Mouse (Mus musculus) kidney, embryonic 14.5 days (tissue): ENCODE measurements at regions not wholly inside any gene's neighbourhood (a gene's known extent, or its start where the extent isn't known, plus 50 kb on each side); places are given as distances from the start of the nearest gene placed in this dataset.
"Not testable (repeated sequence)": the region's sequence is repeated elsewhere in the genome, so short reads cannot be mapped to it uniquely, and the experiment has no call there.

Experiments
- ATAC-seq: fragments of 200-750 bp; cut with Nextera tagmentation; 2 replicates; pipeline ENCODE4 v1.8.0; 2017; ENCODE audit warnings: moderate number of reproducible peaks, mild to moderate bottlenecking, moderate TSS enrichment, moderate library complexity; ENCODE audit not compliant: low FRiP score, low TSS enrichment
- H3K27ac ChIP-seq: fragments of 300-500 bp; sonication (generic); 2 replicates; pipeline ENCODE4 v1.5.1; 2014; ENCODE audit warnings: low read depth, mild to moderate bottlenecking, low read length, moderate library complexity, mixed read lengths
- H3K27me3 ChIP-seq: fragments of 300-500 bp; sonication (generic); 2 replicates; pipeline ENCODE4 v1.6.1; 2014; ENCODE audit warnings: mild to moderate bottlenecking, low read length; ENCODE audit not compliant: control insufficient read depth, insufficient read depth
- H3K36me3 ChIP-seq: fragments of 300-500 bp; sonication (generic); 2 replicates; pipeline ENCODE4 v1.6.1; 2014; ENCODE audit warnings: low read length, mixed read lengths; ENCODE audit not compliant: control insufficient read depth, insufficient read depth
- H3K4me1 ChIP-seq: fragments of 300-500 bp; sonication (generic); 2 replicates; pipeline ENCODE4 v1.6.1; 2014; ENCODE audit warnings: low read length, mixed read lengths; ENCODE audit not compliant: control insufficient read depth, insufficient read depth
- H3K4me2 ChIP-seq: fragments of 300-500 bp; sonication (generic); replicated peaks from 2 replicates; pipeline ENCODE4 v1.6.1; 2014; ENCODE audit warnings: low read depth, mild to moderate bottlenecking, low read length
- H3K4me3 ChIP-seq: fragments of 300-500 bp; sonication (generic); 2 replicates; pipeline ENCODE4 v1.5.1; 2014; ENCODE audit warnings: mild to moderate bottlenecking, low read length
- H3K9ac ChIP-seq: fragments of 300-500 bp; sonication (generic); 2 replicates; pipeline ENCODE4 v1.6.1; 2014; ENCODE audit warnings: low read depth, mild to moderate bottlenecking, low read length, moderate library complexity
- H3K9me3 ChIP-seq: fragments of 300-500 bp; sonication (generic); 2 replicates; pipeline ENCODE4 v1.6.1; 2016; ENCODE audit warnings: low read length; ENCODE audit not compliant: control insufficient read depth
- WGBS: fragments of 180-500 bp; shearing (Covaris S2); extraction: QIAGEN DNeasy Blood & Tissue Kit; methylation state at CpG from one replicate; pipeline ENCODE4 v1.1.7; 2014; 5-methylcytosine and 5-hydroxymethylcytosine counted together

DNA sequence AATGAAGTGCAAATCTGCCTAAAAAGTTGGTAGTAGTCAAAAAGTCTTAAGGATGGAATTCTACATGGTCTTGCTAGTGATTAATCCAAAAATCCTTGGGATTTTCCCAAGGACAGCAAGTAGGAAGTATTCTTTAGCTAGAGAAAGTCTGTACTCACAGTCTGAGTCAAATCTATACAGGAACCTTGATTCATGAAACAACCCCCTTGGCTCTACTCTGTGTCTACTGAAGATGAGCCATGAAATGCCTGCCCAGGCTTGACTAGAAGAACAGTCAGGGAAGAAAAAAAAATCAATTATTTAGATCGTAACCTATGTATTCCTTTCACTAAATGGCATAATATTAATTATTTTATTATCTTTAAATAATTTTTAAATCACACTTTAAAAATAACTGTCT lies 454.2 kb downstream of the Inhba start:
- ATAC-seq, result no peak
- no peaks in the 10 kb centered on the region for H3K9me3 ChIP-seq
- no peak overlapping the region for H3K4me2 ChIP-seq
- no peaks in the 10 kb centered on the region for H3K27me3 ChIP-seq
- 94% methylated on average over 1 of the region's 1 CpGs for WGBS
- no peak overlapping the region for H3K27ac ChIP-seq
- no peaks in the 10 kb centered on the region for H3K36me3 ChIP-seq
- no peaks in the 10 kb centered on the region for H3K4me1 ChIP-seq
- no peak overlapping the region for H3K4me3 ChIP-seq
- no peak overlapping the region for H3K9ac ChIP-seq

DNA sequence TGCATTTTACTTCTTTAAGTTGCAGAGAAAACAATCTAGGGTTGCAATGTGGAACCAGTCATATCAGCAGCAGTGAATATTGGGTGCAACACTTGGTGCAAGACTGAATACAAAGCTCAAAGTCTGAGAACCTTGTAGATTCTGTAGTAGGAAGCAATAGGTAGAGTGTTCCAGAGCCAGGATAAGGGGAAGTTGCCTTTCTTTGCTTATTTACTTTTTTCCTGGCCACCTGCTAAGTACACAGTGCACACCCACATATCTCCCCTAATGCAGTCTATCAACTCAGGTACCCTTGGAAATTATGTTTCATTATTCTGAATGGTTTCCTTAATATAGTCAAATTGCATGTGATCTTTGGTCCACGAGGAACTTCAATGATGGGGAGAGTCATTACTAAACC lies 464.9 kb downstream of the Inhba start:
- Histone ChIP-seq H3K27ac (no peak overlapping the region), H3K4me3 (no peak overlapping the region), H3K9me3 (no peaks in the 10 kb centered on the region), H3K4me1 (no peaks in the 10 kb centered on the region), H3K27me3 (no peaks in the 10 kb centered on the region), H3K4me2 (no peak overlapping the region), H3K9ac (no peak overlapping the region), H3K36me3 (no peaks in the 10 kb centered on the region)
- ATAC-seq, result no peak
- 91% methylated on average over 1 of the region's 1 CpGs for WGBS

DNA sequence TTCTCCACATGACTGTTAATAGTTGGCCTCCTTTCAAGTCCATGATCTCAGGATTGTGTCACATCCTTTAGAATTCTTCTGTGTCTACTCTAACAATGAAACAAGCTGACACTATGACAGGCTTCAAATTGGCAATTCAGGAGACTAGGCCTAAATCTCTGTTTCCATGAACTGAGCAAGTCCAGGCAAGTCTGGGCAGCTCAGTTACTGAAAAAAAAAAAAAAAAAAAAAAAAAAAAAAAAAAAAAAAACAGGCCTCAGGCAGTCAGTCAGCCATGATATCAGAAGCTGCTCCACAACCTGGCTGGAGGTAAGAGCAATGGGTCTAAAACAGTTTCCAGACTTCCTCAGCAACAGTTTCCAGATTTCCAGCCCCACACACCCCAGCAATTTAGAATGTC lies 475.6 kb downstream of the Inhba start:
- Histone ChIP-seq H3K9me3 (no peaks in the 10 kb centered on the region), H3K27me3 (no peaks in the 10 kb centered on the region), H3K4me1 (no peaks in the 10 kb centered on the region), H3K27ac (no peak overlapping the region), H3K36me3 (no peaks in the 10 kb centered on the region), H3K4me3 (no peak overlapping the region), H3K4me2 (no peak overlapping the region), H3K9ac (no peak overlapping the region)
- ATAC-seq, result no peak

DNA sequence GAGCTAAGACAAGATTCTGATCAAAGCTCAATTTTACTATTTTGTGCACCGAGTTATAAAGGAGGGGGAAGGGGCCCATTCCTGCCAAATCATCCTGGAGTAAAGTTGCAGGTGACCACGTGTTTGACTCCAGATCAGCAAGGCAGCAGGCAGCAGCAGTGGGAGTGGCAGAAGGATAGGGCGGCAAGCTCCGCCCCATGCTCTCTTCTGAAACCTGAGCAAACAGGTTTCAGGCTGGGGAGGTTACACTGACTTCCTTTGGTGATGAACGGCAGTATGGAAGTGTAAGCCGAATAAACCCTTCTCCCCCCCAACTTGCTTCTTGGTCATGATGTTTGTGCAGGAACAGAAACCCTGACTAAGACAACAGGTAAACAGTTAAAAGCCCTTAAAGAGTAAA lies 479.0 kb downstream of the Inhba start:
- not testable (repeated sequence) for ATAC-seq
- 27% methylated on average over 6 of the region's 6 CpGs for WGBS

DNA sequence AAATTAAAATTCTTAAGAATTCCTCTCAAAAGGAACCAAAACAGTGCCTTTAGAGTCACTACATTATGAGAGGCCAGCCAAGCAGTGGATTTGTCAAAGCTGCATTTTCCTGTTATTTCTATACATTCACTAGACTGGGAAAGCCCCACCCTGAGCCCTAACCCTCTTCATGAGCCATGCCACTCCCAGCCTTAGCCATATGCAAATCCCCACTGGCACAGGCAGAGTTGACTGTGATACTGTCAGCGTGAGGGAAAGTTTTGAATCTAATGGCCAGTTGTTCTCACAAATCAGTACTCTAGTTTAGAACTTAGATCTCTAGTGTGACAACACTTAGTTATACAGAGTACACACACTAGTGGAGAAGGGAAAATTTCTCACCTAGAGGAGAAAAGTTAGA lies 486.4 kb downstream of the Inhba start:
- Histone ChIP-seq H3K4me2 (no peak overlapping the region), H3K4me3 (no peak overlapping the region), H3K4me1 (no peaks in the 10 kb centered on the region), H3K9ac (no peak overlapping the region), H3K9me3 (no peaks in the 10 kb centered on the region), H3K27me3 (no peaks in the 10 kb centered on the region), H3K27ac (no peak overlapping the region), H3K36me3 (no peaks in the 10 kb centered on the region)
- no peak for ATAC-seq
- 53% methylated on average over 1 of the region's 1 CpGs for WGBS

More for the DNA sequence above, 479.0 kb downstream of the Inhba start:
- not testable (repeated sequence) for H3K4me1 ChIP-seq, H3K9me3 ChIP-seq, H3K27me3 ChIP-seq, H3K27ac ChIP-seq, H3K4me3 ChIP-seq, H3K9ac ChIP-seq, H3K4me2 ChIP-seq, H3K36me3 ChIP-seq

DNA sequence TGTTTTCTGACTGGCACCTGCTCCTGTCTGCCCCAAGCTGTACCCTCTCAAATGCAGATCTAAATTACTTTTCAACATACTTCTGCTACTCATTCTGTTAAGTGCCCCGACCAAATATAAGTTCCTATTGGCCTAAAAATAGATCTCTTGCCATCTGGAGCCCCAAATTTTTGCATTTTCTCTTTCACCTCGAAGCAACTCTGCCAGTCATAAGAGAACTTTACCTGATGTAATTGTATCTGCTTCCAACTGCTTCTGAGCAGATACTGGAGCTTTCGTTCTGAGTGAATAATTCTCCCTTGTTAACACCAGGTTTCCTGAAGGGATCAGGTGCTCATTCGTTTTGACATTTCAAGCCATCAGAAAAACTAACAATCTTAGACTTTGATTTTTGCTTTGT lies 501.2 kb downstream of the Inhba start:
- Histone ChIP-seq H3K4me3 (no peak overlapping the region), H3K27ac (no peak overlapping the region), H3K4me2 (no peak overlapping the region), H3K4me1 (no peaks in the 10 kb centered on the region), H3K27me3 (no peaks in the 10 kb centered on the region), H3K9me3 (no peaks in the 10 kb centered on the region), H3K9ac (no peak overlapping the region), H3K36me3 (no peaks in the 10 kb centered on the region)
- WGBS, result 73% methylated on average over 4 of the region's 4 CpGs
- ATAC-seq, result no peak

DNA sequence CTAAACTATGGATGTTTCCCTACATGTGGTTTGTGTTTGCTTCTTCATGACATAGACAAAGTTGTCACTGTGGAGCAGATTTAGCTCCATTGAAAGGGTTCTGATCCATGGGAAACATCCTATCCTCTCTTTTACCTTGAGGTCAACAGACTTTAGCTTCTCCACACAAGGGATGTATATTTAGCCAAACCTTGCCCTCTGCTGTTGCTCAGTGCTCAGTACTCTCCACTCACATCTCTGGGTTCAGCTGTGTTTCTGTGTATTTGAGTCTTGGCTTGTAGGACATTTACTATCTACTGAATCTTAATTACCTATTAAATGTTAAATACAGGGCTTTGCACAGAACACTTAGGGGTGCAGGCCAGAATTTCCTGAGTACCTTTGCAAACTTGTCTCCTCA lies 503.5 kb downstream of the Inhba start:
- no peak overlapping the region for H3K4me3 ChIP-seq
- no peaks in the 10 kb centered on the region for H3K36me3 ChIP-seq
- H3K9ac ChIP-seq, result no peak overlapping the region
- ATAC-seq, result no peak
- no peaks in the 10 kb centered on the region for H3K27me3 ChIP-seq
- no peak overlapping the region for H3K27ac ChIP-seq
- no peak overlapping the region for H3K4me2 ChIP-seq
- no peaks in the 10 kb centered on the region for H3K9me3 ChIP-seq
- H3K4me1 ChIP-seq, result no peaks in the 10 kb centered on the region

DNA sequence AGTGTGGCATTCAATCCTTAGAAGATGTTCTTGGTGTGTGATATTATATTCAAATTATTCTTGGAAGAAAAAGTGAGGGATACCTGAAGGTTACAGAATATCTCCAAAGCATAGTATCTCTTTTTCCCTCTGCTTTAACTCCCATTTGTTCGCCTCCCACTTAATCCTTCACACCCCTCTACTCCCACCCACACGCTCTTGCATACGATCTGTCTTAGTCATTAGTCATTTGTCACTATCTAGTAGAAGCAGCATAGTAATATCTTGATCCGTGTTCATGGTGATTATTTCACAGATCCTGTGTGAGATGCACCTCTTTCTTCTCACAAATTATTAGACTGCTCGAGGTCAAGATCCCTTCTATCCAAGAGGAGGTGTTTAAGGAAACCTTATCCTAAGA lies 517.4 kb downstream of the Inhba start:
- no peaks in the 10 kb centered on the region for H3K27me3 ChIP-seq
- H3K4me2 ChIP-seq, result no peak overlapping the region
- H3K9ac ChIP-seq, result no peak overlapping the region
- no peak overlapping the region for H3K4me3 ChIP-seq
- H3K9me3 ChIP-seq, result no peaks in the 10 kb centered on the region
- no peak overlapping the region for H3K27ac ChIP-seq
- H3K4me1 ChIP-seq, result no peaks in the 10 kb centered on the region
- 48% methylated on average over 5 of the region's 5 CpGs for WGBS
- ATAC-seq, result no peak
- no peaks in the 10 kb centered on the region for H3K36me3 ChIP-seq

DNA sequence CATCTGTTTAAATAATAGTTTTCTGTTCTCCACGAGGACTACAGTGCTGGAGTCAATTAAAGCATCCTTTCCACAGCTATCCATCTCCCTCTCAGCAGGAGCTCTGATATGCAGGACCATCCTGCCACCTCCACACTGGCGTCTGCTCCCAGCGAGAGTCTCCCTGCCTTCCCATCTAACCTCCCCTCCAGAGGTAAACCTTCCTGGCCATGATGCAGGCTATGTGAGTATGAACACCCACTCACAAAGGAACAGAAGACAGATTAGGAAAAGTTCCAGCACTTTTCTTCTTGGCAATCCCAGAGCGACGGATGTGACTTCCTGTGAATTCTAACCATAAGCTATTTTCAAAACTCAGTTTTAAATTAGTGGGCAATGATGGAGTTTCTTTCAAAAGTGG lies 532.1 kb downstream of the Inhba start:
- Histone ChIP-seq H3K9me3 (no peaks in the 10 kb centered on the region), H3K27ac (no peak overlapping the region)
- 66% methylated on average over 5 of the region's 5 CpGs for WGBS

DNA sequence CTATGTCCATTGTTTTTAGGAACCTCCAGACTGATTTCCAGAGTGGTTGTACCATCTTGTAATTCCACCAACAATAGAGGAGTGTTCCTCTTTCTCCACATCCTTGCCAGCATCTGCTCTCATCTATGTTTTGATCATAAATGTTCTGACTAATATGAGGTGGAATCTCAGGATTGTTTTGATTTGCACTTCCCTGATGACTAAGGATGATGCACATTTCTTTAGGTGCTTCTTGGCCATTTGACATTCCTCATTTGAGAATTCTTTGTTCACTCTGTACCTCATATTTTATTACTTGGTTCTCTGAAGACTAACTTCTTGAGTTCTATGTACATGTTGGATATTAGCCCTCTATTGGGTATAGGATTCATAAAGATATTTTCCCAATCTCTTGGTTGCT lies 538.4 kb downstream of the Inhba start:
- no peak overlapping the region for H3K4me3 ChIP-seq
- H3K36me3 ChIP-seq, result no peaks in the 10 kb centered on the region
- no peak overlapping the region for H3K4me2 ChIP-seq
- H3K9me3 ChIP-seq, result no peaks in the 10 kb centered on the region
- H3K27me3 ChIP-seq, result no peaks in the 10 kb centered on the region
- ATAC-seq, result no peak
- no peak overlapping the region for H3K9ac ChIP-seq
- H3K27ac ChIP-seq, result no peak overlapping the region
- H3K4me1 ChIP-seq, result no peaks in the 10 kb centered on the region

More for the DNA sequence above, 532.1 kb downstream of the Inhba start:
- no peak overlapping the region for H3K9ac ChIP-seq
- no peaks in the 10 kb centered on the region for H3K27me3 ChIP-seq
- no peak overlapping the region for H3K4me2 ChIP-seq
- no peaks in the 10 kb centered on the region for H3K36me3 ChIP-seq
- H3K4me1 ChIP-seq, result no peaks in the 10 kb centered on the region
- no peak overlapping the region for H3K4me3 ChIP-seq
- no peak for ATAC-seq
